Mouse (Mus musculus) embryonic facial prominence, embryonic 14.5 days (tissue): ENCODE measurements around the gene Abcf2. TPM values are rescaled to one million over a fixed set of nuclear protein-coding genes. Genes with fewer than 3 reads are reported as not detected.
A peak's percentile ranks its signal among the peaks of the same experiment; 100 is the strongest.
"Not testable (repeated sequence)": the region's sequence is repeated elsewhere in the genome, so short reads cannot be mapped to it uniquely, and the experiment has no call there.

ENCODE experiments used
- ATAC-seq: fragments of 200-750 bp; cut with Nextera tagmentation; 2 replicates; pipeline ENCODE4 v1.8.0; 2017; ENCODE audit warnings: low read depth, moderate number of reproducible peaks, moderate TSS enrichment
- DNase-seq: peaks from one replicate; pipeline ENCODE4 v3.0.0-alpha.2; 2015; ENCODE audit warnings: low spot score
- H3K27ac ChIP-seq: fragments of 300-500 bp; sonication (generic); replicated peaks from 2 replicates; pipeline ENCODE4 v1.5.1; 2014; ENCODE audit warnings: low read depth, mild to moderate bottlenecking, low read length, moderate library complexity
- H3K27me3 ChIP-seq: fragments of 300-500 bp; sonication (generic); replicated peaks from 2 replicates; pipeline ENCODE4 v1.6.1; 2014; ENCODE audit warnings: low read length; ENCODE audit not compliant: control insufficient read depth, insufficient read depth
- H3K36me3 ChIP-seq: fragments of 300-500 bp; sonication (generic); 2 replicates; pipeline ENCODE4 v1.6.1; 2014; ENCODE audit warnings: low read length, mixed read lengths; ENCODE audit not compliant: control insufficient read depth, insufficient read depth
- H3K4me1 ChIP-seq: fragments of 300-500 bp; sonication (generic); 2 replicates; pipeline ENCODE4 v1.6.1; 2014; ENCODE audit warnings: antibody characterized with exemption, low read length; ENCODE audit not compliant: control insufficient read depth, insufficient read depth
- H3K4me2 ChIP-seq: fragments of 300-500 bp; sonication (generic); 2 replicates; pipeline ENCODE4 v1.6.1; 2014; ENCODE audit warnings: low read depth, mild to moderate bottlenecking, low read length, moderate library complexity, mixed read lengths
- H3K4me3 ChIP-seq: fragments of 300-500 bp; sonication (generic); 2 replicates; pipeline ENCODE4 v1.5.1; 2014; ENCODE audit warnings: low read depth, mild to moderate bottlenecking, low read length
- H3K9ac ChIP-seq: fragments of 300-500 bp; sonication (generic); 2 replicates; pipeline ENCODE4 v1.6.1; 2014; ENCODE audit warnings: low read depth, mild to moderate bottlenecking, low read length, moderate library complexity, mixed read lengths
- H3K9me3 ChIP-seq: fragments of 300-500 bp; sonication (generic); 2 replicates; pipeline ENCODE4 v1.6.1; 2016; ENCODE audit warnings: low read length; ENCODE audit not compliant: control insufficient read depth
- WGBS: fragments of 180-500 bp; shearing (Covaris S2); extraction: QIAGEN DNeasy Blood & Tissue Kit; methylation state at CpG from one replicate; pipeline ENCODE4 v1.1.7; 2014; 5-methylcytosine and 5-hydroxymethylcytosine counted together
- polyA plus RNA-seq: library from polyadenylated mRNA; unstranded; fragments of >200 nt; fragmentation: Nextera tagmentation; extraction: Ambion mirVana; gene quantifications from 2 replicates; pipeline ENCODE4 v1.2.1, GENCODE M21; 2014

Gene Abcf2
- polyA plus RNA-seq, 1 experiment from 2014 or later = 83.7 TPM

DNA sequence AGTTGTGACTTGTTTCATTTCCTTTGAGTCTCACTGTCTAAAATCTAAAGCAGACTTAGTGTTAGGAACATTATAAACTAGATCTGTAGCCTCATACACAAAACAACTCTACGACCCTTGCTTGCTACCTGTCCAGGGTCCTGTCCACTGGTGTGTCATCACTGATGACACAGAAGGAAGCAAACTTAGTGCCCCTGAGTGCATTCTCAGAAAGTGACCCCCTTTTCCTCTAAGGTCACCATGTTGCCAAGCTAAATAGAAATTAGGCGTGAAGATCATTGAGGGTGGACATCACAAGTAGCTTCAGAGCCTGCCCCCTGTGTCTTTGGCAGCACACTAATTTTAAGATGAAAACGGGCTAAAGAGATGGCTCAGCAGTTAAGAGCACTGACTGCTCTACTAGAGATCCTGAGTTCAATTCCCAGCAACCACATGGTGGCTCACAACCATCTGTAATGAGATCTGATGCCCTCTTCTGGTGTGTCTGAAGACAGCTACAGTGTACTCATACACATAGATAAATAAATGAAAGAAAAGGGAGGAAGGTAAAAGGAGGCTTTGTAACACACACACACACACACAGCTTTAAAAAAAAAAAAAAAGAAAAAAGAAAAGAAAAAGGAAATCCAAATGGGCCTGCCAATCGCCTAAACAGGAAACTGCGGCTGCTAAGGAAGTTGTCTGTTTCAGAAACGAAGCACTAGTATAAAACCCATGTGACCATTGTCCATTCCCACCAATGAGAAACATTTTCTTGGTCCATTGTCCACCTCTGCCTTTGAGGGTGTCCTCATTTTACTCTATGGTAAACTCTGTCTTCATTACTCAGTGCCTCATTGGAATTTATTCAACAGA, 1.1 kb upstream of the Abcf2 start:
- H3K36me3 ChIP-seq = peaks cover 21% of the 10 kb centered on the region
- no peak for DNase-seq
- no peaks in the 10 kb centered on the region for H3K9me3 ChIP-seq
- peak overlapping the region; percentile 78 for H3K27ac ChIP-seq
- 69% methylated on average over 6 of the region's 6 CpGs for WGBS
- H3K4me2 ChIP-seq = peak overlapping the region; percentile 64
- H3K4me3 ChIP-seq = peak overlapping the region; percentile 65
- no peak for ATAC-seq
- peak overlapping the region; percentile 53 for H3K9ac ChIP-seq
- H3K27me3 ChIP-seq = no peaks in the 10 kb centered on the region
- peaks cover 14% of the 10 kb centered on the region for H3K4me1 ChIP-seq

DNA sequence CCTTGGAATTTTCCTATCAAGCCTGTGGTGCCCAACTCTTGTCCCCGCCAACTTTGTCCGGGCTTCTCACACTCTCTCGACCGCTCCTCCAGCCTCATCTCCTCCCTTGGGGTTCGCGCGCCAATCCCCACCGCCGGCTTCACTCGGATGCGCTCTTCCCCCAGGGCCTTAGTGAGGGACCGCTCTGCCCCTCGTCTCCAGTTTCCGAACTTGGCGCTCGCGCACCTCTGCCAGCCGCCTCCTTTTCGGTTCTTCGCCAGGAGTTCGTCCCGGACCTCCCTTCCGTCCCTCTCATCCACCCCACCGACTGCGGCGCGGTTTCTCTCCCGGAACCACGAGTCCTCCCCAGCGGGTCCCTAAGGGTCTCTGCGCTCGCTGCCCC, 475 bp downstream of the Abcf2 start:
- H3K4me1 ChIP-seq = peaks cover 14% of the 10 kb centered on the region
- peak overlapping the region; percentile 77 for H3K9ac ChIP-seq
- ATAC-seq = peak; percentile 8
- H3K27ac ChIP-seq = peak overlapping the region; percentile 42
- peak overlapping the region; percentile 70 for H3K4me2 ChIP-seq
- no peaks in the 10 kb centered on the region for H3K9me3 ChIP-seq
- H3K27me3 ChIP-seq = no peaks in the 10 kb centered on the region
- peaks cover 36% of the 10 kb centered on the region for H3K36me3 ChIP-seq
- H3K4me3 ChIP-seq = peak overlapping the region; percentile 65
- no peak for DNase-seq
- under 1% methylated on average over 32 of the region's 32 CpGs for WGBS

DNA sequence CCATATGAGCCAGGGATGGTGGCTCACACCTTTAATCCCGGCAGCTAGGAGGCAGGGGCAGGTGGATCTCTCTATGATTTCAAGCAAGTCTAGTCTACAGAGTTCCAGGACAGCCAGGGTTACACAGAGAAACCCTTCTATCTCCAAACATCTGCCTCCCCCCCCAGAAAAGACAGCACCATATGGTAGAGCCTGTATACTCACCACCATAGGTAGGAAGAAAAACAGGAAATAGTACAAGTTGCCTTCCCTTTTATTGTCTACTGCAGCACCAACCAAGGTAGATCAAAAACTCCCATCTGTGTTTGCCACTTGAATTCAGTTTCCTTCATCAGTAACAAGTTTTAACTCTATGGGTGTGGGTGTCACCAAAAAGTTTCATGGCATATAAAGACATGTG, 1.3 kb downstream of the Abcf2 start:
- ATAC-seq = no peak
- no peak for DNase-seq
- WGBS = 88% methylated on average over 1 of the region's 1 CpGs
- Histone ChIP-seq H3K36me3 (peaks cover 44% of the 10 kb centered on the region), H3K9me3 (no peaks in the 10 kb centered on the region), H3K4me1 (peaks cover 14% of the 10 kb centered on the region), H3K9ac (peak overlapping the region; percentile 77), H3K4me2 (peak overlapping the region; percentile 70), H3K27me3 (no peaks in the 10 kb centered on the region), H3K27ac (no peak overlapping the region), H3K4me3 (peak overlapping the region; percentile 65)

DNA sequence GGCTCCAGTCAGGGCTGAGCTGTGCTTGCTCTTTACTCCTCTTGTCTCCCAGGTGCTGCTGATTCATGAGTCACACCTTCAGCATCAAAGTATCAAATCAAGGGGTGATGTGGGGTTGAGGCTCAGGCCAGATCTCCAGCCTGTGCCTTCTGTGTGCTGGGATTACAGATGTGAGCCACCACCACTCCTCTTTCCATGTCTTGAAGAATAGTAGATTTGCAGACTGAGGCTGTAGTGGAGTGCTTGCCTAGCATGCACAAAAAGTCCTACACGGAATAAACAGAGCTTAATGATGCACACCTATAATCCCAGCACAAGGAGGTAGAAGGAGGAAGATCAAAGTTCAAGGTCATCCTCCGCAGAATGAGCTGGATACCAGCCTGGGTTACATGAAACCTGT, 20.6 kb downstream of the Abcf2 start, which contains the start of gene 4931409K22Rik:
Gene 4931409K22Rik (minus strand): TSS at position 101 of the 400 bp plus-strand sequence.
- Histone ChIP-seq H3K27ac (no peak within 1 kb of the TSS), H3K4me1 (peaks cover 10% of the 10 kb centered on the region), H3K27me3 (no peaks in the 10 kb centered on the region), H3K9me3 (no peaks in the 10 kb centered on the region), H3K4me3 (no peak within 1 kb of the TSS), H3K9ac (no peak within 1 kb of the TSS), H3K36me3 (no peaks in the 10 kb centered on the region), H3K4me2 (no peak within 1 kb of the TSS)
- WGBS = 69% methylated on average over 2 of the region's 2 CpGs
- no peak for DNase-seq
- ATAC-seq = no peak

DNA sequence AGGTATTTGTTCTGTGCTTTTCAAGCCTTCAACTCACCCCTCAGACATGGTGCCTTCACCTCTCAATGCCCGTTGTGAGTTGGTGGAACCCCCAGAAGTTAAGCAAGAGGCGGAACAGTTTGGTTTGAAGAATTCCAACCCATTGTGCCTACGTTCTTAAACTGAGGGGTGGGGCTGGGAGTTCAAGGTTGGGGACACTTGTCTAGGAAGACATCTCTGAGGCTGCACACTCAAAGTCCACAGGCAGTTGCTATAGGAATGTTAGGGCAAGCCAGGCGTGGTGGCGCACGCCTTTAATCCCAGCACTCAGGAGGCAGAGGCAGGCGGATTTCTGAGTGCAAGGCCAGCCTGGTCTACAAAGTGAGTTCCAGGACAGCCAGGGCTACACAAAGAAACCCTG, 21.9 kb downstream of the Abcf2 start:
- ATAC-seq = not testable (repeated sequence)

DNA sequence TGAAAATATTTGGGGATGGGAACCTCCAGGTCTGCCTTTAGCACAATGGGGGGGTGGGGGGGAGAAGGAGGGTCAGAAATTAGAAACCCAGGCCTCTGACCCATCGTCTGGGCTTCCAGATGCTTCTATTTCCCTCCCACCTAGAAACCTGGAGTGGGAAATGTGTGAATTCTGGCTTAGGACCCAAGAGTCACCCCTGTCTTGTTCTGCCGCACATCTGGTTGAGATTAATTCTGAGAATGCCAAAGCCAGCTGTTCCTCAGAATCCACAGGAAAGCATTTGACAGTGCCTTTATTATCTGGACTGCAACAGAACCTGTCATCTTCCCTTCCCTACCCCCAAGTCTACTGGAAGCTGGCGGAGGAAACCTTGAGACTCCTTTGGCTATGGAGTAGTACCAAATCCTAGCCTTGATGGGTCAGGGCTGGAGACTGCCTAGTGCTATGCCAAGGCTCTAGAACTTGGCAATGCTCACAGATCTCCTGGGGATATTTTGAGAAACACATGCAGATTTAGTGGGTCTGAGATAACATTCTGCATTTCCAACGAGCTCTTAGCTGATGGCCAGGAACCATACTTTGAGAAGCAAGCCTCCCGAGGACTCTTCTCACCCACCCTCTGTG, 23.5 kb downstream of the Abcf2 start:
- ATAC-seq (no peak), DNase-seq (peak; percentile 46)
- Histone ChIP-seq H3K4me3 (no peak overlapping the region), H3K27ac (no peak overlapping the region), H3K36me3 (no peaks in the 10 kb centered on the region), H3K4me2 (no peak overlapping the region), H3K9ac (no peak overlapping the region), H3K9me3 (no peaks in the 10 kb centered on the region), H3K27me3 (no peaks in the 10 kb centered on the region), H3K4me1 (peaks cover 23% of the 10 kb centered on the region)
- WGBS = 34% methylated on average over 5 of the region's 5 CpGs

More for the DNA sequence above, 21.9 kb downstream of the Abcf2 start:
- not testable (repeated sequence) for DNase-seq, H3K9ac ChIP-seq, H3K27ac ChIP-seq, H3K36me3 ChIP-seq, H3K9me3 ChIP-seq, H3K4me2 ChIP-seq, H3K27me3 ChIP-seq, H3K4me3 ChIP-seq
- peaks cover 23% of the 10 kb centered on the region for H3K4me1 ChIP-seq
- WGBS = 92% methylated on average over 7 of the region's 7 CpGs

DNA sequence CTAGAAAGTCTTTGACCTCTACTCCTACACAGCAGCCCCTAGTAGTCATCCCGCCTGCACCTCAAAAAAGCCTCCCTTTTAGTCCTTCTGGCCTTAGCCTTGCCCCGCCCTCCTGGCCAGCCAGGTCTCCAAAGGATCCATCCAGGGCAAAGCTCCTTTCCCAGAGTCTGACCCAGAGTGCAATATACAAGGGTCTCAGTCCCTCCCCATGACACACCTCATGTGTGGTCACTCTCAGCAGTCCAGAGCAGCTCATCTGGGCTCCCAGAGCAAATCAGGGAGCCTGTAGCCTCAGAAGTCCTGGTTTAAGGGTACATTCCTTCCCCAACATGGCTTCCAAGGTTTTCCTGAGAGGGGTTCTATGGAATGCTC, 26.0 kb downstream of the Abcf2 start:
- ATAC-seq (no peak), DNase-seq (no peak)
- peaks cover 23% of the 10 kb centered on the region for H3K4me1 ChIP-seq
- peak overlapping the region; percentile 45 for H3K4me2 ChIP-seq
- H3K9me3 ChIP-seq = no peaks in the 10 kb centered on the region
- 43% methylated on average over 2 of the region's 2 CpGs for WGBS
- no peaks in the 10 kb centered on the region for H3K27me3 ChIP-seq
- no peak overlapping the region for H3K4me3 ChIP-seq
- no peak overlapping the region for H3K27ac ChIP-seq
- peak overlapping the region; percentile 45; the same call in 1 of the 2 replicates for H3K9ac ChIP-seq
- H3K36me3 ChIP-seq = no peaks in the 10 kb centered on the region

DNA sequence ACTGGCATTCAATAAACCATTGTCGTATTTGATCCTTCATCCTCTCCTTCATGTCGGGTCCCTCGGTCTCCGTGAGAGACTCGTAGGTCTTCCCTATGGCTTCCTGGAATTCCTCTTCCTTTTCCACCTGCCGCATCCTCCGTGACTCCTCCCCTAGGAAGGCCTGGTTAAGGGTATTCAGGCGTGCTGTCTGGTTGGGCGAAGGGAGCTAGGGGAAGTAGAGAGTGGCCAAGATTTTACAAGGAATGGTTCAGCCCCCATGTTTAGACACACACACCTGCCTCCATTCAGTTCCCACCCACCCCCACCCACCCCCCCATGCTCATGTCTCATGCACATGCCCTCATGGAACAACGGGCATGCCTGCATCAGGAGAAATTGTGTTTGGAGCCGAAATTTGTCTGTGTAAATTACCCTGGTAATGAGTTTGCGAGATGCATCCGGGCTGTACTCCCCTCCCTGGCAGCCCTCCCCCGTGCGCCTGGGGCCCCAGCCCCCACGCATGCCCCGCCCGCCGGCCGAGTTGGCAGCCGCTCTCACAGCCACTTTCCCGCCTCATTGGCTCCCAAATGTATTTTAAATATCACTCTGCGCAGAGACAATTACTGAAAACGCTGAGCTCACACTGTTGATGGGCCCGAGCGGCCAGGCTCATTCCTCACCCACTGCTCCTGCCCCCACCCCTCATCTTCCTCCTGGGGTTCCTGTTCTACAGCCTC, 26.5 kb downstream of the Abcf2 start:
- ATAC-seq (peak; percentile 69), DNase-seq (peak; percentile 76)
- no peak overlapping the region for H3K4me3 ChIP-seq
- peak overlapping the region; percentile 45; the same call in 1 of the 2 replicates for H3K9ac ChIP-seq
- no peaks in the 10 kb centered on the region for H3K27me3 ChIP-seq
- 23% methylated on average over 25 of the region's 26 CpGs for WGBS
- H3K4me1 ChIP-seq = peaks cover 23% of the 10 kb centered on the region
- peak overlapping the region; percentile 45 for H3K4me2 ChIP-seq
- no peaks in the 10 kb centered on the region for H3K36me3 ChIP-seq
- no peaks in the 10 kb centered on the region for H3K9me3 ChIP-seq
- H3K27ac ChIP-seq = no peak overlapping the region
